Mouse (Mus musculus) small intestine, adult 2 months (tissue): ENCODE measurements around the gene Stk32c. TPM values are rescaled to one million over a fixed set of nuclear protein-coding genes. Genes with fewer than 3 reads are reported as not detected.

Experiments
- H3K27ac ChIP-seq: fragments of 200-500 bp; 2 replicates; pipeline ENCODE4 v1.5.1; 2012; ENCODE audit warnings: low read depth, low read length, control low read depth, inconsistent platforms; ENCODE audit not compliant: insufficient read depth
- H3K27me3 ChIP-seq: fragments of 200-500 bp; 2 replicates; pipeline ENCODE4 v1.6.1; 2012; ENCODE audit warnings: mild to moderate bottlenecking, moderate library complexity, low read length, inconsistent platforms; ENCODE audit not compliant: control insufficient read depth, insufficient read depth
- H3K36me3 ChIP-seq: fragments of 200-500 bp; 2 replicates; pipeline ENCODE4 v1.6.1; 2012; ENCODE audit warnings: mild to moderate bottlenecking, low read length, control low read depth, inconsistent platforms; ENCODE audit not compliant: control insufficient read depth, insufficient read depth
- H3K4me1 ChIP-seq: fragments of 200-500 bp; 2 replicates; pipeline ENCODE4 v1.6.1; 2012; ENCODE audit warnings: low read length, inconsistent platforms, mixed read lengths; ENCODE audit not compliant: control insufficient read depth, insufficient read depth, insufficient read length
- H3K4me3 ChIP-seq: fragments of 200-500 bp; 2 replicates; pipeline ENCODE4 v1.5.1; 2012; ENCODE audit warnings: low read depth, mild to moderate bottlenecking, control low read depth, inconsistent platforms, low read length, moderate library complexity
- CTCF ChIP-seq: fragments of 200-500 bp; IDR thresholded peaks from 2 replicates; pipeline ENCODE4 v1.5.1; 2012; ENCODE audit warnings: low read depth, mild to moderate bottlenecking, control low read depth, inconsistent platforms, low read length, moderate library complexity, mixed read lengths; ENCODE audit not compliant: insufficient replicate concordance, insufficient read length; ENCODE audit errors: extremely low read depth
- POLR2A ChIP-seq: fragments of 200-500 bp; IDR thresholded peaks from 2 replicates; pipeline ENCODE4 v1.6.1; 2012; ENCODE audit warnings: low read depth, mild to moderate bottlenecking, control low read depth, inconsistent platforms, low read length, moderate library complexity
- WGBS: fragments of 180-500 bp; shearing (Covaris S2); methylation state at CpG from one replicate; pipeline ENCODE4 v1.1.7; 2018; 5-methylcytosine and 5-hydroxymethylcytosine counted together
- polyA plus RNA-seq: library from polyadenylated mRNA; depleted of rRNA; stranded (reverse); fragments of >200 nt; gene quantifications from 2 replicates; pipeline ENCODE4 v1.2.3, GENCODE M21; 2012

Gene Stk32c
- polyA plus RNA-seq, 1 experiment = 7.7 TPM

DNA sequence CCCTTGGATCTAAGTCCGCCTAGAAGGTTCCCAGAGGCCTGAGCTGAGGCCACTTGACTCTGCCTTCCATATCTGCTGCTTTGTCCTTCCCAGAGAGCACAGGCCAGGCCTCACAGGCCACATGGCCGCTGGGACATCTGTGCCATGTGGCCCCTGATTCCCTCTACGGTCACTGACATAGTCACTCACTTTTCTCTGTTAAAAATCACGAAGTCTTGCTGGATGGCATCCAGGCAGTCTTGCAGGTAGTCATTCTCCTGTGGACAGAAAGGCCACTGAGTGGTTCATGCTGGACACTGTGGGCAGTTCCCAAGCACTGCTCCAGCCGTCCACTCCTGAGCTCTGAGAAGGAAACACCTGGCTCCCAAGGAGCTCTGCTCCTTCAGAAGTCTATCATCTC, 108.0 kb downstream of the Stk32c start:
- 80% methylated on average over 5 of the region's 5 CpGs for WGBS
- Histone ChIP-seq H3K27me3 (no peaks in the 10 kb centered on the region), H3K27ac (no peak overlapping the region), H3K4me3 (no peak overlapping the region), H3K36me3 (no peaks in the 10 kb centered on the region), H3K4me1 (no peaks in the 10 kb centered on the region)
- TF ChIP-seq CTCF (no peak), POLR2A (no peak)

DNA sequence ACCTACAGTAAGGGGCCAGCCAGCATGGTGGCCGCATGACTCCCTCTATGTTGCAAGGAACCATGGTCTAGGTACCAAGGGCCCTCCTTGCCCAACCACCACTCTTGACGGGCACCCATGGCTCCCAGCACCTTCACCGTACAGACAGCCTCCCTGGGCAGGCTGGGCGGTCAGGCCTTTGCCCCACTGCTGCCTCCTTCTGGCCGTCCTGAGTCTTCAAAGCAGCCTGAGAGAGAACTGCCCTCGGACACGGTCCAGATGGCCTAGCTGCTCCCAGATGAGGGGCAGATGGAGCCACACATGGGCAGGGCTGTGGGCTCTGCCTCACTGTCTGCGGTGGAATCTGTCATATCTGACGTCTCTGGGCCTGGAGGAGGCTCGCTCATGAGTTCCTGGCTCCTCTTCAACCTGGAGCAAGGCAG, 109.1 kb downstream of the Stk32c start:
- TF ChIP-seq POLR2A (no peak), CTCF (no peak)
- no peaks in the 10 kb centered on the region for H3K4me1 ChIP-seq
- 60% methylated on average over 10 of the region's 10 CpGs for WGBS
- H3K36me3 ChIP-seq = no peaks in the 10 kb centered on the region
- no peaks in the 10 kb centered on the region for H3K27me3 ChIP-seq
- no peak overlapping the region for H3K4me3 ChIP-seq
- no peak overlapping the region for H3K27ac ChIP-seq

DNA sequence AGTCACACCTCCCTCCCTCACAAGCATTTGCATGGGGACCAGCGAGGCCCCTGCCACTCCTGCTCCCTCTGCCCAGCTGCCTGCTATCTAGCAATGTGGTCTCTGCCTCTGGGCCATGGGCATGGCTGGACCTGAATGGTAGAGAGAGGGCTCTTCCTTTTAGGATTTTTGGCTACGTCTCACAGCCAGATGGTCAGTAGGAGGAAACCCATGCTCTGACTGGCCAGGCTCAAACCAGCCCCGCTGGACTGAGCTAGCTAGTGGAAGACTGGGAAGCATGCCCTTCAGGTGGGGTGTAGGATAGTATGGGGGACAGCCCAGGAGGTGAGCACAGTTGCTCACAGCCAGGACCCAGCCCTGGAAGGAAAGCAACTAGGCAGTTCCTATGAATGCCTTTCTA, 111.3 kb downstream of the Stk32c start:
- no peaks in the 10 kb centered on the region for H3K36me3 ChIP-seq
- WGBS = 82% methylated on average over 3 of the region's 3 CpGs
- no peaks in the 10 kb centered on the region for H3K4me1 ChIP-seq
- TF ChIP-seq POLR2A (no peak), CTCF (no peak)
- H3K27me3 ChIP-seq = no peaks in the 10 kb centered on the region
- H3K27ac ChIP-seq = no peak overlapping the region
- no peak overlapping the region for H3K4me3 ChIP-seq

- H3K4me3 ChIP-seq = no peak overlapping the region
- no peak for TF ChIP-seq CTCF
- no peak for TF ChIP-seq POLR2A
- H3K4me1 ChIP-seq = no peaks in the 10 kb centered on the region
- no peak overlapping the region for H3K27ac ChIP-seq
- no peaks in the 10 kb centered on the region for H3K36me3 ChIP-seq
- H3K27me3 ChIP-seq = no peaks in the 10 kb centered on the region
- WGBS = 73% methylated on average over 10 of the region's 10 CpGs
These were observed 111.8 kb downstream of the Stk32c start for GRCm38 (mm10) chr7:139101286-139101804.

- no peaks in the 10 kb centered on the region for H3K27me3 ChIP-seq
- no peak overlapping the region for H3K4me3 ChIP-seq
- H3K36me3 ChIP-seq = no peaks in the 10 kb centered on the region
- WGBS = 68% methylated on average over 12 of the region's 12 CpGs
- H3K27ac ChIP-seq = no peak overlapping the region
- H3K4me1 ChIP-seq = no peaks in the 10 kb centered on the region
- no peak for TF ChIP-seq CTCF
- TF ChIP-seq POLR2A = no peak
These were observed 112.5 kb downstream of the Stk32c start for GRCm38 (mm10) chr7:139100531-139101095.

DNA sequence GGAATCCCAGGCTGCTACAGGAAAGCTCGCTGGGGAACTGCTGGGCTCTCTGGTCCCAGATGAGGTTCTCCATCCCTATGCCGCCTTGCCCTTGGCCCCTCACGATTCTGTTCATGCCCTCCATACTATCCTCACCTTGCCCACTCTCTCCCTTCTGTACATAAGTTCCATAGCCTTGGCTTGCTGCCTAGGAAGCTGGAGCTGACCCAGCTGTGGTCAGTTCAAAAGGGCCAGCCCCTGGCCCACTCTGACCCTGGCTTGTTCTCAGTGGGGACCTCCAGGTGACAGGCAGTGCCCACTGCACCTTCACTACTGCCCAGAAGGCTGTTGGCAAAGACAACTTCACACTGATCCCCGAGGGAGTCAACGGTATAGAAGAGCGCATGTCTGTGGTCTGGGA, 116.7 kb downstream of the Stk32c start:
- no peak overlapping the region for H3K4me3 ChIP-seq
- no peaks in the 10 kb centered on the region for H3K36me3 ChIP-seq
- H3K4me1 ChIP-seq = no peaks in the 10 kb centered on the region
- 83% methylated on average over 6 of the region's 6 CpGs for WGBS
- TF ChIP-seq CTCF (no peak), POLR2A (no peak)
- no peak overlapping the region for H3K27ac ChIP-seq
- no peaks in the 10 kb centered on the region for H3K27me3 ChIP-seq

DNA sequence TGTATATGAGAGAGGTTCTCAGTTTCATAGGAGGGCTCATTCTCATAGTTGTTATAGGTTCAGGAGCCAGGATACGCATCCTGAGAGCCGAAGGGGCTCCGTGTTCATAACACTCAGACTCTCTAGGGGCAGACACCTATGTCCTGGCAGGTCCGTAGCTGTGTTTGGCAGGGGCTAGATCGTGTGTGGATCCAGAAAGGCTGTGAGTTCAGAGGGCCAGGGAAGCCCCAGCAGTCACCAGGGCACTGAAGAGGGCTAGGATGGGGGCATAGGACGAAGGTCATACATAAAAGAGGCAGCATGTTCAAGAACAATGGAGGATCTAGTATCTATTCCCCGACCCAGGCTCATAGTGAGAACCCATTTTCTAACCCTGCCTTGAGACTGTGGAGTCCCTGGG, 117.8 kb downstream of the Stk32c start:
- WGBS = 79% methylated on average over 7 of the region's 7 CpGs
- no peaks in the 10 kb centered on the region for H3K27me3 ChIP-seq
- TF ChIP-seq POLR2A = no peak
- TF ChIP-seq CTCF = no peak
- H3K27ac ChIP-seq = no peak overlapping the region
- H3K36me3 ChIP-seq = no peaks in the 10 kb centered on the region
- no peak overlapping the region for H3K4me3 ChIP-seq
- H3K4me1 ChIP-seq = no peaks in the 10 kb centered on the region
